Mouse (Mus musculus) Patski (cell line): ENCODE measurements around the gene Camk1d. TPM values are rescaled to one million over a fixed set of nuclear protein-coding genes. Genes with fewer than 3 reads are reported as not detected.

Source experiments
- ATAC-seq: fragments of 100-300 bp; one replicate; pipeline ENCODE4 v1.8.0; 2021
- CTCF ChIA-PET: fragments of 350-600 bp; sonication (Branson Sonifier 250); formaldehyde crosslinking; loops from one replicate; lab custom pipeline; 2022; ENCODE audit warnings: inconsistent platforms; lab: Charles Lee
- POLR2A ChIA-PET: fragments of 350-600 bp; sonication (Branson Sonifier 250); formaldehyde crosslinking; loops from one replicate; lab custom pipeline; 2022; ENCODE audit warnings: antibody characterized with exemption, inconsistent platforms; lab: Charles Lee
- DNase-seq: peaks from one replicate; pipeline ENCODE4 v3.0.0-alpha.2; 2011; ENCODE audit warnings: low read depth, low spot score
- H3K27me3 ChIP-seq: fragments of 371-371 bp; one replicate; pipeline ENCODE4 v1.5.1; 2021
- CTCF ChIP-seq: fragments of 100-300 bp; IDR thresholded peaks from one replicate; pipeline ENCODE4 v1.5.1; 2021
- in situ Hi-C: fragments of 300-500 bp; cut with MboI; formaldehyde crosslinking; loops from 3 replicates; pipeline ENCODE4 v1.11.1; 2018; ENCODE audit warnings: low pct_unique_long_range_greater_than_20kb, mixed read lengths
- polyA plus RNA-seq: library from polyadenylated mRNA; unstranded; gene quantifications from one replicate; pipeline ENCODE4 v1.2.3, GENCODE M21; 2021

Gene Camk1d
- polyA plus RNA-seq, 1 experiment from 2014 or later = 2.0 TPM

- ATAC-seq = no peak
- DNase-seq = no peak
- H3K27me3 ChIP-seq = no peaks in the 10 kb centered on the region
- ChIA-PET CTCF (no interaction called here), POLR2A (interaction anchor here (0.6 kb wide), 1 partner anchor 145 kb away, joined by 8 read pairs; no protein-coding TSS in a partner anchor)
- no peak for TF ChIP-seq CTCF
- in situ Hi-C loops = no loop called here
These were observed 113.9 kb downstream of the Camk1d start for GRCm38 (mm10) chr2:5600183-5600962.

- in situ Hi-C loops = no loop called here
- TF ChIP-seq CTCF = no peak
- H3K27me3 ChIP-seq = no peaks in the 10 kb centered on the region
- POLR2A ChIA-PET = no interaction called here
- no peak for DNase-seq
- CTCF ChIA-PET = no interaction called here
- no peak for ATAC-seq
These were observed 114.6 kb downstream of the Camk1d start for GRCm38 (mm10) chr2:5599713-5600112.

- ChIA-PET CTCF (no interaction called here), POLR2A (interaction anchor here (0.6 kb wide), 1 partner anchor 213 kb away, joined by 3 read pairs; no protein-coding TSS in a partner anchor)
- ATAC-seq (no peak), DNase-seq (no peak)
- H3K27me3 ChIP-seq = no peaks in the 10 kb centered on the region
- TF ChIP-seq CTCF = no peak
- in situ Hi-C loops = no loop called here
These were observed 115.8 kb downstream of the Camk1d start for GRCm38 (mm10) chr2:5598533-5598932.

GRCm38 (mm10) chr2:5596882-5597281 lies 117.4 kb downstream of the Camk1d start:
- CTCF ChIA-PET = no interaction called here
- POLR2A ChIA-PET = no interaction called here
- DNase-seq = no peak

GRCm38 (mm10) chr2:5595356-5596191 lies 118.7 kb downstream of the Camk1d start:
- CTCF ChIA-PET = interaction anchor here (1.3 to 1.6 kb wide), 2 partner anchors 15 to 19 kb away, joined by 3 to 4 read pairs; no protein-coding TSS in a partner anchor
- in situ Hi-C loops = no loop called here
- H3K27me3 ChIP-seq = no peaks in the 10 kb centered on the region
- ATAC-seq = no peak
- DNase-seq = no peak
- no peak for TF ChIP-seq CTCF
- POLR2A ChIA-PET = no interaction called here

More at GRCm38 (mm10) chr2:5596882-5597281, 117.4 kb downstream of the Camk1d start:
- no peak for TF ChIP-seq CTCF
- H3K27me3 ChIP-seq = no peaks in the 10 kb centered on the region
- in situ Hi-C loops = no loop called here
- no peak for ATAC-seq

GRCm38 (mm10) chr2:5592461-5593136 lies 121.7 kb downstream of the Camk1d start:
- no peak for ATAC-seq
- no peaks in the 10 kb centered on the region for H3K27me3 ChIP-seq
- in situ Hi-C loops = no loop called here
- no peak for TF ChIP-seq CTCF
- ChIA-PET POLR2A (no interaction called here), CTCF (no interaction called here)
- no peak for DNase-seq

GRCm38 (mm10) chr2:5590074-5590473 lies 124.2 kb downstream of the Camk1d start:
- DNase-seq (no peak), ATAC-seq (no peak)
- no peak for TF ChIP-seq CTCF
- in situ Hi-C loops = no loop called here
- ChIA-PET POLR2A (interaction anchor here (0.7 to 0.8 kb wide), 2 partner anchors 17 to 22 kb away, joined by 3 read pairs; no protein-coding TSS in a partner anchor), CTCF (no interaction called here)
- H3K27me3 ChIP-seq = peaks cover 7% of the 10 kb centered on the region

GRCm38 (mm10) chr2:5589163-5589562 lies 125.2 kb downstream of the Camk1d start:
- no peak for TF ChIP-seq CTCF
- ChIA-PET CTCF (interaction anchor here (1.4 kb wide), 1 partner anchor 15 kb away, joined by 3 read pairs; no protein-coding TSS in a partner anchor), POLR2A (no interaction called here)
- peaks cover 11% of the 10 kb centered on the region for H3K27me3 ChIP-seq
- no peak for DNase-seq
- in situ Hi-C loops = no loop called here
- ATAC-seq = no peak

GRCm38 (mm10) chr2:5588329-5588982 lies 125.9 kb downstream of the Camk1d start:
- POLR2A ChIA-PET = no interaction called here
- TF ChIP-seq CTCF = no peak
- ATAC-seq = no peak
- no peak for DNase-seq
- in situ Hi-C loops = no loop called here
- H3K27me3 ChIP-seq = peaks cover 12% of the 10 kb centered on the region
- CTCF ChIA-PET = interaction anchor here (1.4 kb wide), 1 partner anchor 14 kb away, joined by 3 read pairs; no protein-coding TSS in a partner anchor
